11 mouse cellular contexts compared by ENCODE assay signal in the genomic region with DNA sequence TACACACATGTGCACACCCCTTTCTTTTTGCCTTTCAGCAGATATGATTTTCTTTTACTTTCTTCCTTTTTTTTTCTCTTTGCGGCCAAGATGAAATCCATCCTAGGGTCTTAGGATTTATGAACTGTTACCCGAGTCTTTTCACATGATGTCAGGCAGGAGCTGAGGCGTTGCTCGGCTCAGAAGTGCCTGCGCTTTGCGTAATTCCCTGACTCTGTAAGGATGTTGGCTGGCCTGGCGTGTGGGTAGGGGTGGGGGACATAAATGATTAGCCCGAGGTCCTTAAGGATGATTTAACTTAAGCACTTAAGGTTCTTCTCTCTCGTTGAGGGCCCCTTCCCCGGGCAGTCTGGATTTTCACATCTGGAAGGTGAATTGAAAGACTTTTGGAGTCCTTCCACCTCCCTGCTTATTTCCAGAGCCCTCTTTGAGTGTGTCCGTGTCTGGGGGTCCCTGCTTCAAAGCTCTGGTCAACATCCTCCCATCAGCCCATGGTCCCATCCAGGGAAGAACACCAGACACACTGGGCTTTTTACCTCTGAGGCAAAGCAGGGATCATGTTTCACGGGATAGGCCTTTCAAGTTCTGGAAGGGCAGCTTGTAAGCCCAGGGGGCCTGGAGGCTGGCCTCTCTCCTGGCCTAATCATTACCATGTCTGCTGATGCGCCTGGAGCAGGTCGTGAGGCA.
DNase-seq lines count a peak whose midpoint lies in the region; ATAC-seq lines count a peak whose summit lies in the region.
"Had no signal": no experiment of that assay in that cellular context is flagged by ENCODE, and none has a peak within 500 bp of the region (broad histone marks: within the 10 kb centered on the region; RNA-seq: fewer than 3 reads in every experiment).

No protein-coding gene starts in this region.

- H3K9ac ChIP-seq in liver, embryonic 11.5 days (ENCODE audit: low read depth, low read length) = no peak overlapping the region
- H3K9ac ChIP-seq in midbrain, embryonic 15.5 days = no peak overlapping the region

- H3K4me1 ChIP-seq in heart, embryonic 10.5 days = peaks cover 18% of the 10 kb centered on the region
- H3K4me1 ChIP-seq in liver, embryonic 11.5 days (replicated peaks; ENCODE audit: control insufficient read depth, insufficient read depth, low read length) = no peaks in the 10 kb centered on the region
- no peaks in the 10 kb centered on the region for H3K4me1 ChIP-seq in midbrain, embryonic 15.5 days

- H3K27me3 ChIP-seq in heart, embryonic 10.5 days (ENCODE audit: insufficient read depth, poor library complexity, severe bottlenecking) = no peaks in the 10 kb centered on the region
- H3K27me3 ChIP-seq in liver, embryonic 11.5 days (replicated peaks; ENCODE audit: control insufficient read depth, insufficient read depth, low read length) = no peaks in the 10 kb centered on the region
- H3K27me3 ChIP-seq in midbrain, embryonic 15.5 days (replicated peaks) = no peaks in the 10 kb centered on the region

- peak overlapping the region; percentile 71 for H3K27ac ChIP-seq in heart, embryonic 10.5 days
- no peak overlapping the region for H3K27ac ChIP-seq in liver, embryonic 11.5 days (ENCODE audit: low read depth, low read length)
- no peak overlapping the region for H3K27ac ChIP-seq in midbrain, embryonic 15.5 days

- no peaks in the 10 kb centered on the region for H3K9me3 ChIP-seq in heart, embryonic 10.5 days
- no peaks in the 10 kb centered on the region for H3K9me3 ChIP-seq in liver, embryonic 11.5 days (ENCODE audit: control insufficient read depth, low read length)
- H3K9me3 ChIP-seq in midbrain, embryonic 15.5 days = no peaks in the 10 kb centered on the region

- H3K4me3 ChIP-seq in heart, embryonic 10.5 days = no peak overlapping the region
- H3K4me3 ChIP-seq in liver, embryonic 11.5 days (ENCODE audit: low read depth, low read length) = no peak overlapping the region
- no peak overlapping the region for H3K4me3 ChIP-seq in midbrain, embryonic 15.5 days

- WGBS in heart, embryonic 10.5 days = 38% methylated on average over 14 of the region's 14 CpGs
- 37% methylated on average over 14 of the region's 14 CpGs for WGBS in liver, embryonic 11.5 days
- WGBS in midbrain, embryonic 15.5 days = 51% methylated on average over 14 of the region's 14 CpGs

- no peak overlapping the region for H3K4me2 ChIP-seq in liver, embryonic 11.5 days
- H3K4me2 ChIP-seq in midbrain, embryonic 15.5 days = no peak overlapping the region

- no peak for DNase-seq in heart, embryonic 10.5 days (ENCODE audit: low spot score)
- no peak for DNase-seq in heart, adult 11 months
- peak; percentile 76 for DNase-seq in embryo, embryonic 10.5 days (ENCODE audit: low spot score)
- peak; percentile 89 for DNase-seq in forelimb bud, embryonic 11.5 days (ENCODE audit: low read depth, low spot score)
- DNase-seq in lung, postnatal 10 days = peak; percentile 61
- DNase-seq in liver, embryonic 11.5 days (ENCODE audit: low spot score) = no peak
- no peak for DNase-seq in adrenal gland, postnatal 4 days (ENCODE audit: low spot score in 2 of 2)
- DNase-seq: adrenal gland, adult 2 months; kidney, postnatal 36 days; spleen, adult 18-20 months had no signal

- H3K36me3 ChIP-seq in heart, embryonic 10.5 days = no peaks in the 10 kb centered on the region
- no peaks in the 10 kb centered on the region for H3K36me3 ChIP-seq in liver, embryonic 11.5 days (ENCODE audit: control insufficient read depth, insufficient read depth, low read length)
- no peaks in the 10 kb centered on the region for H3K36me3 ChIP-seq in midbrain, embryonic 15.5 days (replicated peaks)

- ATAC-seq in liver, embryonic 11.5 days (replicated peaks; ENCODE audit: low FRiP score) = no peak
- no peak for ATAC-seq in midbrain, embryonic 15.5 days (replicated peaks)

Comparison
In these comparisons a context has a peak if more than half of its experiments do, and no peak if none do; other contexts are left out.
1. DNase-seq: peak in embryo, embryonic 10.5 days (single experiment), forelimb bud, embryonic 11.5 days (single experiment) and lung, postnatal 10 days (single experiment); none in heart, embryonic 10.5 days (single experiment), heart, adult 11 months (single experiment), liver, embryonic 11.5 days (single experiment) and adrenal gland, postnatal 4 days (0 of 2).